Mouse (Mus musculus) cerebellum, adult 8-10 months (tissue): Measurements from ENCODE around the gene Nfu1.
A peak's percentile ranks its signal among the peaks of the same experiment; 100 is the strongest.
"Not testable (repeated sequence)": the region's sequence is repeated elsewhere in the genome, so short reads cannot be mapped to it uniquely, and the experiment has no call there.

ENCODE experiments used
- DNase-seq: peaks from one replicate; pipeline ENCODE4 v3.0.0; 2022

Nfu1 gene

DNA sequence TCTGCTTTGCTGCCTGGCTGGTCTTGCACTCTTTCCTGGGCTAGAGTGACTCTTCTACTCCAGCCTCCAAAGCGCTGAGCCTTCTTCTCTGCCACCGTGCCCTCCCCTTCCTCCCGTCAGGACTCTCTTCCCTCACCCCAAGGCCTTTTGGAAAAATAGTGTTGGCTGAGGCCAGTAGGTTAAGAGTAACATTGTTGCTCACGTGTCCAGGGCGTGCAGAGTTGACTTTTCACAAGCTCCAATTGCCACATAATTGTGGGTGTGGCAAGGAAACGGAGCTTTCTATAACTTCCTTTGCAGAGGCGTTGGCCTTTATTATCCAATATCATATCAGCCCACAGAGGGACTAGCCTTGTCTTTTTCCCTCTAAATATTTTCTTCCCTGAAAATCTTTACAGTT, 17.9 kb downstream of the Nfu1 start:
- DNase-seq: no peak

DNA sequence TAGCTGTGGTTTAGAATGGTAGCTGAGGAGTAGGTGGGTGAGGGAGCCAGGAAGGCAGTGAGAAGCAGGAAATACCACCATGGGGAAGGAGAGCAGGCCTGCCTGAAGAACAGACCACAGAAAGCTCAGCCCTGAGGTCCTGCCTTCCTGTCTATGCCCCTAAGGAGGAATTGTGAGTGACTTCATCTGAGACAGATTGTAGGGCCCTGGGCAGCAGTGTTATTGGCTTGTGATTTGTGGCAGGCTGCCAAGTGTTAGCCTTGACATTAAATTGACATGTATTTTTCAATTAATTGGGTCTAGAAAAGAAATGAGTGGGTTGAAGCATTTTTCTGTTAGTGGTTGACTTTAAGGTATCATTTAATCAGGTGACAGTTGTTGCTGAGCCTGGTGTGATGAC, 19.8 kb downstream of the Nfu1 start:
- DNase-seq: no peak

DNA sequence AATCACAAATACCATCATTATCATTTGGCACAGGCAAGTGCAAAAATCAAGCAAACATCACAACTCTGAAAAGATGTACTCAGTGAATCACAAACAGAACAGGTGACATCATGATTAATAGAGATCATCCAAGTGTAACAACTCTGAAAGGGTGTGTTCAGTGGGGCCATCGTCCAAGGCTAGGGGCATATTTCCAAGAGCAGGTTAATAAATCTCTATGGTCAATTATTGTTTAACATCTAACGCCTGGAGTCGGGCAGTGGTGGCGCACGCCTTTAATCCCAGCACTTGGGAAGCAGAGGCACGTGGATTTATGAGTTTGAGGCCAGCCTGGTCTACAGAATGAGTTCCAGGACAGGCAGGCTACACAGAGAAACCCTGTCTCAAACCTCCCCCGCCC, 22.3 kb downstream of the Nfu1 start:
- not testable (repeated sequence) for DNase-seq

DNA sequence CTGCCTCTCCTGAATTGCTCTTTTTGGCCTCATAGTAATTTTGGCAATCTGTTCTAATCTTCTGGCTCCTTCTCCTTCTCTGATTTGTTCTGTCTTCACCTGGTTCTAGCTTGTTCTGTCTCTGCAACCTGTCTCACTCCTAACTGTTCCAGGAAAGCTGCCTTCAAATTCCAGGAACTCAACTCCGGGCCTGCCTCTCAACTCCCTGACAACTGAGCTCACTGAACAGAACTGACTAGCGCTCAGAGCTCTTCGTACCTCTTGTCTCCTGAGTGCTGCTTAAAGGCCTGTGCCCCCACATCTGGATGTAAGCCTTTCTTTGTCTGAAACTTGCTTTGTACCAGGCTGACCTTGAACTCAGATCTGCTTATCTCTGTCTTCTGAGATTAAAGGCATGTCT, 23.4 kb downstream of the Nfu1 start:
- no peak for DNase-seq

DNA sequence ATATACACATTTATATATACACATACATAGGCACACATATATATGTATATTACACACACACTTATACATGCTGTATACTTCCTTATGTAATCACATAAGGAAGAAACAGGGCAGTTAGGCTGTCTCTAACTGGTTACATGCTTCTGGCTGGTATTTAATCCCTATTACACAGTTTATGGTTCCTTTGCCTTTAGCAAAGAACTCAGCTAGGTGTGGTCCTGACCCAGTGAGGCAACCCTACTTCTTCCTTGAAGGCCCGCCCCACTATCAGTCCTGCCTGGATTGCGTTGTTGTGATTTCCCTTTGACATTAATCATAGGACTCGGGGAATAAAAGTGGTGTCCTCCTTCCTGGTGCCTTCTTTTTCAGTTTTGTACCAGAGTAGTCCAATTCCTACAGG, 25.4 kb downstream of the Nfu1 start:
- no peak for DNase-seq

DNA sequence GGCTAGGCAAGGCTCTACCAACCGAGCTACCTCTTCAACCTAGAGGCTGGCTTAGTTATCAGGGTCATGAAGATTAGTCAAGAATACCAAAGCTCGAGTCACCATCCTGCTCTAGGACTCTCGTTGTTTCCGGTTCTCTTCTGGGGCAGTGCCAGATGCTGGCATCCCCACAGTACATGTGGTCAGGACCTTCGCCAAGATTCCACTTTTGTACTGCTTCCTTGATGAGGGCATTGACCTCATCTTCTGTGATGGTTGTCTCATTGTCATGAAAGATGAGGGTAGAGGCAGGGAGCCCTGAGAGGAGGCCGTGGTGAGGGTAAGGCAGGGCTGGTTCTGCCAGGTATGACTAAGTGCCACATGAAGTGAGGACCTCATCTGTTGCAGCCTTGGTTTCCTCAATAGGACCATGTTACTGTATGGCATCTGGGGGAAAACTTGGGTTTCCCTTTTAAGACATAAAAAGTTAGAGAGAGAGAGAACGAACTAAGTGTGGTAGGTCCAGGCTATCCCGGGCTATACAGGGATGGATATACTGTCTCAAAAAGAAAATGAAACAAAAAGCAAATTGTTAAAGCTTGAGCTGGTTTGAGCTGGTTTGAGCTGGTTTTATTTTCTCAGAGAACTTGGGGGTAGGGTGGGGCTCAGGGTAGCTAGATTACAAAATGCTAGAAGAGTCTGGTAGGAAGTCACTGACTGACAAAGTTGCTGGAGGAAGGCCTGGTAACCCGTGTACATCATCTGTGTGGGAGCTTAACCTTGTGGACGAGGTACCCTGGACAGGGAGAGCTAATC, 29.0 kb downstream of the Nfu1 start:
- no peak for DNase-seq

DNA sequence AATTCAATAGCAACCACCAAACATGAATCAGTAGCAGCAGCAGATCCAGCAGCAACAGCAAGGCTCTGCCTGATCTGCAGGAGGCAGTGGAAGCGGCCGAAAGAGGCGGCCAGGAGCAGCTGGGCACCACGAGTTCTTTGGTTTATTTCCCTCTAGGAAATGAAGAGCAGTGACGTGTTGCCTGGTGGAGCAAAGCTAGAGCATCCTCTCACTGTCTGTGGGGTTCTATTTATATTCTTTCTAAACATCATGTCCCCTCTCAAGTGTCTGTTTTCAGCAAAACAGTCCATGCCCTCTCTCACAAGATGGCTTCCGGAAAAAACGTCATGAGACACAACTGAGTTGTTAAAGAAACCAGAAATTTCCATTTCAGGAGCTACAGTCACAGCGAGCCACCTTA, 30.1 kb downstream of the Nfu1 start:
- DNase-seq: no peak

DNA sequence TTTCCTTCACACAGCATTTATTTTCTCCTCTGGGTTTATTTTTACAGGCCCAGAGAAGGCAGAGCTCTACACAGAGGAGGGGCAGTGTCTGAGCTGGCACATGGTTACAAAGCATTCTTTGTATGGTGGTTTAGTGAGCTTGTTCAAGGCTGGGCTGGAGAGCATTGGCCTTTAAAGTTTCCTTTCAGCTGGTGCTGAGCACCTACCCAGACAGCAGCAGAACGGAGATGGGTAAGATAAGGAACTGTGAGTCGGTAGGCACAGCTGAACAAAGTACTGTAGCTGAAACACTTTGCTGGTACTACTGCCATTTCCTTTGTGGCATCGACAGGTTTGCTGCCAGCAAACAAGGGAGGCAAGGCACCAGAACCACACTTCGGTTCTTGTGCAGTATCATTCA, 31.9 kb downstream of the Nfu1 start:
- no peak for DNase-seq

DNA sequence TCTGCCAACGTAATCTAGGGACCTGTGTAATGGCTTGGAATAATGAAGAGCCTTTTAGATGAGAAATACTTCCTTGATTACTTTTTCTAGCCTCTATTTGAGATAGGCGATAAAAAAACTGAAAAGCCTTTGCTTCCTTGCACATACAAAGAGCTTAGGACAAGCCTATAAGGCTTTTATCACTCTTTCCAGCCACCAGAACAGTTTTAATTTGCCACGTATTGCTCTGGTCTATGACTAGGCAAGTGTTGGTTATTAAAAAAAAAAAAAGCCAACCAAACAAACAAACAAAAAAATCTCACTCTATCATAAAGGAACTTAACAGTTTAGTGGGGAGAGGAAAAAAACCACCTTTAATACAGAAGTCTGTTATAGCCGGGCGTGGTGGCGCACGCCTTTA, 32.4 kb downstream of the Nfu1 start:
- DNase-seq: no peak

DNA sequence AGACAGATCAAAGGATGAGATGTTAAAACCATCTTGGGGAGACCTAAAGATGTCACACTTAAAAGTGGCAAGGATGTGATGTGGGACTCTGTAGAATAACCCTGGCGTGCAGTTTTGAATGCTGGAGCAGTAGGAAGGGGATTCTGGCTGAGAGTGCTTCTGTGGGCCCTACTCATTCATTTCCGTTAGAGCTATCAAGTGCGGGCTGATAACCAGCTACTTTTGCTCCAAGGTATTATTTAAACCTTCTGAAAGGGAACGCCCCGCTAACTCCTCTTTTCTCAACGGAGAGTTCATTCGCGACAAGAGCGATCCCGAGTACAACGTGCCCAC, 32.9 kb downstream of the Nfu1 start:
- DNase-seq: no peak

DNA sequence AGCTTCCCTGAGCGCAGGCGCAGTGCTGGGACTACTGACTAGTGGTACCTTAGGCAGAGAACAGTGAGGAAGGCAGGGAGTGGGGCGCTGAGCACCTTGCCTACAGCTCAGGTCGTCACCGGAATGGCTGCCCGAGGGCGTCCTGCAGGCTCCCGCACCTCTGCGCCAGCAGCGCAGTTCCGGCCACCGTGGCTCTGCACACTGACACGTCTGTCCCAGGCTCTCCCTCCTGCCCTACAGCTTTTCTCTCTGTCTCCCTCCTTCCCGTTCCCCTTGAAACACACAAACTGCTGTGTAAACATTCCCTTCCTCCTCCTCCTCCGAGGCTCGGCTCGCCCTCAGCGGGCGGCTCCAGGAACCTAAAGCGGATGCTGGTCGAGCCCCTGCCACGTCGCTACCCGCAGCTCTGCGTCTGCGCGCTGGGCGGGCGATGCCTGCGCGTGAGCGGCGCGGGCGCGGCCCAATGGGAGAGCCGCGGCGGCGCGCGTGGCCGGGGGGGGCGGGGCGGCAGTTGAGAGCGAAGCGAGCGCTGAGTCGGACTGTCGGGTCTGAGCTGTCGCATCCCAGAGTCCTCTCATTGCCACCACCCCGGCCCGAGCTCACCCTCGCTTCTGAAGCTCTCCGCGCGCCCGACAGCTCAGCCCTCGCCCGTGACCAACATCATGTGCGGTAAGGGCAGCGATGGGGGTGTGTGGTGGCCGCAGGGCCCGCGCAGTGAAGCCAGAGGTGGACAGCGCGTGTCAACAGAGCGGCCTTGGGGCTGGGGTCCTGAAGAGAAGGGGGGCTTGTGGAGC, 33.5 kb downstream of the Nfu1 start, which contains the start of gene Gfpt1:
Gfpt1 (plus strand) TSS at position 510 of the 794 bp plus-strand sequence.
- DNase-seq: peak; percentile 93

DNA sequence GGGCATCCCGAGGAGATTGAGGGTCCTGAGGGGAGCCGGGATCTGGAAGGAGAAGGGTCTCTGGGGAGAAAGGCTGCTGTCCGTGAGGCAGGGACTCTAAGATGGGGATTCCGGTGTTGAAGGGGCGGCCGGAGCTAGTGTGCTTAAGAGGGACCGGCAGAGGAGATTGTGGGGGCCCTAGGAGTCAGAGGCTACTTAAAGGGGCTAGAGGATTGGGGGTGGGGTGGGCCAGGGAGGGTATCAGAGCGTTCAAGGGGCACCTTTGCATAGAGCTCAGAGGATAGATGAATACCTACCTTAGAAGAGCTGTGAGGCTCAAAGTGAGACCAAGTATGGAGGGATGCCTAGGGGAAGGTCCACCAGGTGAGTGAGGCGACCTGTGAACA, 34.1 kb downstream of the Nfu1 start:
- DNase-seq: no peak

DNA sequence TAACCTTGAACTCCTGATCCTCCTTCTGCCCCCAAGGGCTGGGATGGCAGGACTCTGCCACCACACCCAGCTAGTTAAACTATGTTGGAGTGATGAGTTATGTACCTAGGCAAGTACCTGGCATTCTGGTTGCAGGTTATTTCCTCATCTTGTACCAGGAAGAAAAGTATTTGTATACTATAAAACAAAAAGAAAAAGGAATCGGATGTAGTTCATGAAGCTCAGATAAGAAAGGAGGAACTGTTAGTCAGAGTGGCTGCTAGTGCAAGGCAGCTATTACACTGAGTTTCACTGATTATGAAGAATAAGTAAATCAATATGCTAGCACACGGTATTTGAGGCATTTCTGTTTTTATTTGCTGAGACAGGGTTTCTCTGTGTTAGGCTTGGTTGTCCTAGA, 35.9 kb downstream of the Nfu1 start:
- no peak for DNase-seq

DNA sequence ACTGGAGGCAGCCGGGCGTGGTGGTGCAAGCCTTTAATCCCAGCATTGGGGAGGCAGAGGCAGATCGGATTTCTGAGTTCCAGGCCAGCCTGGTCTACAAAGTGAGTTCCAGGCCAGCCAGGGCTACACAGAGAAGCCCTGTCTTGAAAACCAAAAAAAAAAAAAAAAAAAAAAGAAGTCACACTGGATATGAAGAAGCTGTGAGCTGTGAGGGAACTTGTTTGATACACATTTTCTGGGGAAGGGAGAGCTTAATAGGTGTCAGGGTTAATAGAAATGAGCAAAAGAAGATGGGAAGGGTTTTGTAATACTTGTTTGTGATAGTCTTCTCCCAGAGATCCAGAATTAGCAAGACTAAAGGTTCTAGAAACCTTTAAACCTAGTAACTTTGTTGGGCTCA, 36.5 kb downstream of the Nfu1 start:
- no peak for DNase-seq

DNA sequence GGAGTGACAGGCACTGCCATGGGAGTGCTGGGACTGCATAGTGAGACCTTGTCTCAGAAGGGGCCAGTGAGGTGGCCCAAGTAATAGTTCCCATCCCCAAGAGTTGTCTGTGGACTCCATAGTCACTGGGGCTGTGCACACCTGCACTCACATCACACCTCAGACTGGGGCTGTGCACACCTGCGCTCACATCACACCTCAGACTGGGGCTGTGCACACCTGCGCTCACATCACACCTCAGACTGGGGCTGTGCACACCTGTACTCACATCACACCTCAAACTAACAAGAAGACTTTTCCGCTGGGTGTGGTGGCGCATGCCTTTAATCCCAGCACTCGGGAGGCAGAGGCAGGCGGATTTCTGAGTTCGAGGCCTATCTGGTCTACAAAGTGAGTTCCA, 39.7 kb downstream of the Nfu1 start:
- not testable (repeated sequence) for DNase-seq

DNA sequence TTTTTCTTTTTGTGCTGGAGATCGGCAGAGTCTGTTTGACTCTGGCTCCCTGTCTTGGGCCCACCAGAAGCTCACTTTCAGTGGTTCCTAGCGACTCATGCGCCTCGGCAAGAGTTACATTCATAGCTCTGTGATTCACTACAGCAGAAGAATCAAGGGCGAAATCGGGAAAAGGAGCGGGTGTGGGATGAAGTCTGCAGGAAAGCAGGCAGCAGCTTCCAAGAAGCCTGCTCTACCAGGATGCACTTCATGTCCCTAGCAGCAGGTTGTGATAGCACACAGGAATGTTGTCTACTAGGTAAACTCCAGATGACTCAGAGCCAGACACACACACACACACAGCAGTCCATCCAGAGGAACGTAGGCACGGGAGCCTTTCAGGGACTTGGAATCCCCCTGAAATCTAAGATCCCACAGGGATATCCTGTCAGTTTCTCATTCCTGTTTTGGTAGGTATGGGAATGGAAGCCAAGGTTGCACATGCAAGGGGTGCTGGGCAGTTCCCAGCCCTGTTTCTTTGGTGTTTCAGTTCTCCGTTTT, 42.9 kb downstream of the Nfu1 start:
- no peak for DNase-seq

DNA sequence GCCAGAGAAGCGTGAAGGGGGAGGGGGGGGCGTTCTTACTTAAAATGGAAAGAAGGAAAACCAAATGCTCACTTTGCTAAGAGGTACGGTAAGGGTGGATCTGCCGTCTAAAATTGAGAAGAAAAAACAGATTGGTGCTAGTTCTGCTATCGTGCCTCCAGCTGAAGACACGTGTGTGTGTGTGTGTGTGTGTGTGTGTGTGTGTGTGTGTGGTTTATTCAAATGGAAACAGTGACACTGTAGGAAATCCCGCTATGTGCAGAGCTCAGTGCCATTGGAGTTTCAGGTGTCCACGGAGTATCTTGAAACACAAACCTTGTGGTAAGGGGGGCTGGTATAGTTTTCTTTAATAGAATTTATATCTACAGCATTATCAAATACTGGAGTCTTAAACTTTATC, 45.2 kb downstream of the Nfu1 start:
- DNase-seq: no peak

DNA sequence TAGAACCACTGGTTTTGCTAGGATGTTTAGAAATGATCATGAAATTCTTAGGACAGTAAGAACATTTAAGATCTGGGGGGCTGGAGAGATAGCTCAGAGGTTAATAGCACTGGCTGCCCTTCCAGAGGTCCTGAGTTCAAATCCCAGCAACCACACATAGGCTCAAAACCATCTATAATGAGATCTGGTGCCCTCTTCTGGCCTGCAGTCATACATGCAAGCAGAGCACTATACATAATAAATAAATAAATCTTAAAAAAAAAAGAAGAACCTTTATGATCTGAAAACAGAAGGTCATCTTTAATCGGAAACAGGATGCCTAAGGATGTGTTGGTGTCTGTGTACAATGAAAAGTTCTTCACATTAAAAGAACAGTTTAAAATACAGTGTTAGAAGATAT, 50.7 kb downstream of the Nfu1 start:
- DNase-seq: no peak

DNA sequence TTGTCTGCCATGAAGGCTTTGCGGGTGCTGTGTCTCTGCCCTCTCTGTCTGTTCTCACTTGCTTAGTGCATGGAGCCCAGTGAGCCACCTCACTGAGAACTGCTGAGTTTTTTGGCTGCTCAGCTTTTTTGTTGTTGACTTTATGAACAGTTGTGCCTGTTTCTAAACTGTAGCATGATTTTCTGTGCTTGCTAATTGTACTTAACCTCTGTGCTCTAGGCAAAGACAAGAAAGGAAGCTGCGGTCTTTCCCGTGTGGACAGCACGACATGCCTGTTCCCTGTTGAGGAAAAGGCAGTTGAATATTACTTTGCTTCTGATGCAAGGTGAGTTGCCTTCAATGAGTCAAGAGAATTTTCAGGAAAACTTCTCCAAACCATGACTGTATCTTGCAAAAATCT, 54.5 kb downstream of the Nfu1 start:
- no peak for DNase-seq

DNA sequence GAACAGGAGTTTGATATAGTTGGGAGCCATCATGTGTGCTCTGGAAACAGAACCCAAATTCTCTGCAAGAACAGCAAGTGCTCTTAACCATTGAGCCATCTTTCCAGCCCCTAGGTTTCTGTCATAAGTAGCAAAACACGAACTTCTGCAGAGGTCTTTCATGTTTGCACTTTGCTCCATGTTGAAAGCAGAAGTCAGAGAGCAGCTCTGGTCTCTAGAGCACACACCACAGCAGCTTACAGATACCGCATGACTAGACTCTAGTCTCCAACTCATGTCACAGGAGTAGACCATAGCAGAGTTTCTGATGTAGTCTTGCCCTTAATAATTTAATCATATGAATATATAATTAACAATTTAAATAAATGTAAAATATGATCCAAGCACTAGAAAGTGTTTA, 59.2 kb downstream of the Nfu1 start:
- DNase-seq: no peak

DNA sequence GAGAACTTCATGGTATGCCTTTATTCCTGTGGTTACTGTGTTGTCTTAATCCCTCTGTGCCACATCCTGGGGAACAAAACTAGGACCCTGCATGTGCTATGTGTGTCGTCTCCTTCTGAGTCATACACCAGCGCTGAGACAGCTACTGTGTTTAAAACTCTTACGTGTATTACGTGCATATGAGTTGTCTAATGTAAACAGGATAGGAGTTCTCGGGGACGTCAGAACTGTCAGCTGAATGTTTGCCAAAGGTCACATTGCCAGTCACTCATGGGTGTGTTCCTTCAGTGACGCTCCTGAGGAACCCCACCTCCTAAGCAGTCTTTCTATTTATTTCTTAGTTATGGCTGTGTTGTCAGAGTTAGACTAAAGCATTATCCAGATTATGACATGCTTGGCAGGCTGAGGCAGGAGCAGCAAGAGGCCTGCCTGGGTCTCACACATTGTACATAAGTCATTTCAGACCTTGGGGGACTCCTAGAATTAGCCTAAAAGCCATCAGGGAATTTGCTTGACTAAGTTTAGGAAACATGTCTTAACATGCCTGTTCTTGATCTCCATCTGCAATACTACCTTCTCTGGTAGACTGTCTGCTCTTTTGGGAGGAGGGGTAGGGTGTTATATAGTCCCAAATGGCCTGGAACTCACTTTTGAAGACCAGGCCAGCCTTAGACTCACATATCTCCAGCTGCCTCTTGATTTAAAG, 60.3 kb downstream of the Nfu1 start:
- DNase-seq: no peak

DNA sequence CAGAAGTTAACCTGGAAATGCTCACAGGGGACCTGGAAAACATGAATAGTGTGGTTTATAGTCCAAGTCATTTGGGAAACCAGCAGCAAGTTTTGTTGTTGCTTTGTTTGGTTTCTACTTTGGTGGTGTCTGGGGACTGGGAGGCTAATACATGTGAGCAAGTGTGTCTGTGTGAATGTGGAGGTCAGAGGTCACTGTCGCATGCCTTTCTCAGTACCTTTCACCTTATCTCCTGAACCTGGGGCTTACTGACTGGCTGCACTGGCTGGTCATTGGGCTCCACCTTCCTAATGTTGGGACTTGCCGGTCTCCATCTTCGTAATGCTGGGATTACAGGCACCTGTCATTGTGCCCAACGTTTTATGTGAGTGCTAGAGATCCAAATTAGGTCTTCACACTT, 61.6 kb downstream of the Nfu1 start:
- DNase-seq: no peak

DNA sequence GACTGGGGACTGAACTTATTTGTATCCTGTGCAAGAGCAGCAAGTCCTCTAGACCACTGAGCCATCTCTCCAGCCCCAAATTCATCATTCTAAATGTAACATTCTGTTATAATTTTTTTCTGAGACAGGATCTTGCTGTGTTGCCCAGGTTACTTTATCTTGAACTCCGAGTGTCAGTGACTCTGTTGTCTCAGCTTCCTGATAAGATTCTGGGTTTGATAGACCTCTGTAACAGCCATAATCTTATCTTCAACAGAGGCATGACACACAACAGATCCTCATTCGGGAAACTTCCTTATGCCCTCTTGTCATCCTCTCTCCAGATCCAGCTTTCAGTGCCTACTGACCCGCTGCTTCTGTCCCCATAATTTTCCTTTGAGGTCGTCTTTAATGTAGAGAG, 63.7 kb downstream of the Nfu1 start:
- DNase-seq: no peak
